ENCODE assay signal across 8 mouse cellular contexts in genomic region chr14:78536281-78537165, GRCm38 (mm10). TPM values are rescaled to one million over a fixed set of nuclear protein-coding genes. Genes with fewer than 3 reads are reported as not detected.
DNase-seq lines count a peak whose midpoint lies in the region; ATAC-seq and TF ChIP-seq lines count a peak whose summit lies in the region.

Akap11 (minus strand) TSS chr14:78536808.

- TF ChIP-seq POLR2A in ES-Bruce4 (IDR thresholded peaks at IDR 0.05; ENCODE audit: insufficient read depth, low read length): no peak
- TF ChIP-seq POLR2A in lung, adult 2 months (IDR thresholded peaks at IDR 0.05; ENCODE audit: borderline replicate concordance, extremely low read depth, low read depth, low read length): peak; percentile 52; the same call in 1 of the 2 replicates

- peak within 1 kb of the TSS; percentile 42 for H3K9ac ChIP-seq in ES-Bruce4 (ENCODE audit: low read depth, poor library complexity, severe bottlenecking)
- peak within 1 kb of the TSS; percentile 99 for H3K9ac ChIP-seq in forebrain, embryonic 14.5 days (ENCODE audit: low read length)

- peak; percentile 91 for ATAC-seq in cerebellum, adult (ENCODE audit: insufficient number of reproducible peaks, low FRiP score, low TSS enrichment)
- ATAC-seq in forebrain, embryonic 14.5 days: peak; percentile 95
- peak; percentile 89 for ATAC-seq in neutrophil, adult 5-6 weeks (ENCODE audit: extremely low read depth, insufficient number of reproducible peaks, low FRiP score, poor library complexity, severe bottlenecking)

- intact Hi-C loops in heart, postnatal 14 days (cut with DNase I): no loop called here

- peak within 1 kb of the TSS; percentile 55 for H3K4me3 ChIP-seq in ES-Bruce4 (ENCODE audit: low read depth, low read length)
- peak within 1 kb of the TSS; percentile 89 for H3K4me3 ChIP-seq in forebrain, embryonic 14.5 days (ENCODE audit: low read depth, low read length)
- peak within 1 kb of the TSS; percentile 94 for H3K4me3 ChIP-seq in lung, adult 2 months (replicated peaks; ENCODE audit: extremely low read depth, low read depth, low read length)

- no peak for TF ChIP-seq CTCF in ES-Bruce4 (IDR thresholded peaks at IDR 0.05; ENCODE audit: low read depth, low read length)
- no peak for TF ChIP-seq CTCF in lung, adult 2 months (IDR thresholded peaks at IDR 0.05; ENCODE audit: insufficient read depth, low read length)

- 0 out of 2 replicates have a peak within 1 kb of the TSS, but pooled peaks have one; percentile 17 for H3K27ac ChIP-seq in ES-Bruce4 (ENCODE audit: insufficient read depth, low read length)
- peak within 1 kb of the TSS; percentile 93 for H3K27ac ChIP-seq in forebrain, embryonic 14.5 days (ENCODE audit: low read depth, low read length)

- no peak for TF ChIP-seq EP300 in ES-Bruce4 (IDR thresholded peaks at IDR 0.05; ENCODE audit: insufficient read depth, low read depth, low read length)

- H3K9me3 ChIP-seq in ES-Bruce4 (replicated peaks; ENCODE audit: control insufficient read depth, insufficient read depth, low read length, poor library complexity, severe bottlenecking): no peaks in the 10 kb centered on the region
- H3K9me3 ChIP-seq in forebrain, embryonic 14.5 days (replicated peaks; ENCODE audit: control insufficient read depth, low read length): no peaks in the 10 kb centered on the region

- no peaks in the 10 kb centered on the region for H3K36me3 ChIP-seq in ES-Bruce4 (ENCODE audit: control insufficient read depth, insufficient read depth, low read length, poor library complexity, severe bottlenecking)
- H3K36me3 ChIP-seq in forebrain, embryonic 14.5 days (ENCODE audit: control insufficient read depth, insufficient read depth, low read length): no peaks in the 10 kb centered on the region

- H3K4me1 ChIP-seq in ES-Bruce4 (ENCODE audit: control insufficient read depth, insufficient read depth, low read length): peaks cover 6% of the 10 kb centered on the region
- peaks cover 19% of the 10 kb centered on the region for H3K4me1 ChIP-seq in forebrain, embryonic 14.5 days (ENCODE audit: control insufficient read depth, insufficient read depth, low read length)
- peaks cover 16% of the 10 kb centered on the region for H3K4me1 ChIP-seq in lung, adult 2 months (ENCODE audit: control insufficient read depth, insufficient read depth, low read length)

- DNase-seq in forebrain, embryonic 14.5 days (ENCODE audit: low spot score): peak; percentile 97
- peak; percentile 92 to 93 for DNase-seq in heart, postnatal 14 days
- peak; percentile 94 to 97 for DNase-seq in layer of hippocampus, adult 18-20 months (ENCODE audit: low spot score in 2 of 2)
- DNase-seq in lung, adult 2 months: peak; percentile 88
- DNase-seq in thymus, adult 18-20 months: peak; percentile 92 to 93

- H3K4me2 ChIP-seq in forebrain, embryonic 14.5 days (ENCODE audit: low read length): peak within 1 kb of the TSS; percentile 55

- H3K27me3 ChIP-seq in ES-Bruce4 (ENCODE audit: control insufficient read depth, insufficient read depth, low read length, poor library complexity, severe bottlenecking): no peaks in the 10 kb centered on the region
- no peaks in the 10 kb centered on the region for H3K27me3 ChIP-seq in forebrain, embryonic 14.5 days (replicated peaks; ENCODE audit: control insufficient read depth, insufficient read depth, low read length)

- under 1% methylated on average over 77 of the region's 82 CpGs for WGBS in forebrain, embryonic 14.5 days
- under 1% methylated on average over 82 of the region's 82 CpGs for WGBS in lung, adult 2 months

RNA-seq across cellular contexts. Expression of gene Akap11, which starts in this region (rescaled TPM):
- polyA plus RNA-seq in ES-Bruce4 (2011; ENCODE audit: insufficient read depth, insufficient read length, low read depth, missing spikeins): 18.5 and 20.8 TPM in 2 replicates
- polyA plus RNA-seq in forebrain, embryonic 14.5 days (2014; fragmentation: Nextera tagmentation; extraction: Ambion mirVana): 27.5 and 34.6 TPM in 2 replicates
- 10 to 100 TPM; 29.9 to 31.8 TPM for total RNA-seq in heart, postnatal 14 days (2021)
- 100 to 1,000 TPM; 183 to 188 TPM for total RNA-seq in layer of hippocampus, adult 18-20 months (2021)
- polyA plus RNA-seq in lung, adult 2 months (2012; rRNA removed): 5.3 and 10.2 TPM in 2 replicates
- 27.7 and 41.3 TPM in 2 replicates for total RNA-seq in neutrophil, adult 5-6 weeks (2017)

Comparison
In these comparisons a context has a peak if more than half of its experiments do, and no peak if none do; other contexts are left out.
1. Peak in every context shown above with its lines: DNase-seq, ATAC-seq, H3K4me3 ChIP-seq and H3K27ac ChIP-seq.